Mouse (Mus musculus): ENCODE data around the gene Gm14295. TPM values are rescaled to one million over a fixed set of nuclear protein-coding genes. Genes with fewer than 3 reads are reported as not detected.
A peak's percentile ranks its signal among the peaks of the same experiment; 100 is the strongest.
"Not testable (repeated sequence)": the region's sequence is repeated elsewhere in the genome, so short reads cannot be mapped to it uniquely, and the experiment has no call there.

Gm14295 gene
- polyA plus RNA-seq (2014; fragmentation: Nextera tagmentation; extraction: Ambion mirVana), result 20.7 and 25.8 TPM in 2 replicates

- H3K27ac ChIP-seq (replicated peaks; ENCODE audit: low read depth, low read length); H3K4me1 ChIP-seq (ENCODE audit: control insufficient read depth, insufficient read depth, low read length); DNase-seq (ENCODE audit: low spot score); H3K36me3 ChIP-seq (ENCODE audit: control insufficient read depth, insufficient read depth, low read length); ATAC-seq (ENCODE audit: low read depth); H3K9me3 ChIP-seq (ENCODE audit: control insufficient read depth, low read length); H3K27me3 ChIP-seq (replicated peaks; ENCODE audit: control insufficient read depth, insufficient read depth, low read length): not testable (repeated sequence)
- peak within 1 kb of the TSS; percentile 37 for H3K4me3 ChIP-seq (ENCODE audit: low read depth, low read length)
- H3K4me2 ChIP-seq (ENCODE audit: low read depth, low read length), result peak within 1 kb of the TSS; percentile 37
- WGBS, result no CpG with 5 or more reads among the region's 6 CpGs
- peak within 1 kb of the TSS; percentile 49; the same call in 1 of the 2 replicates for H3K9ac ChIP-seq (ENCODE audit: low read depth, low read length)
Observed at GRCm38 (mm10) chr2:176798312-176798711, at the start of gene Gm14295. Gm14295 (plus strand) TSS chr2:176798612.

DNA sequence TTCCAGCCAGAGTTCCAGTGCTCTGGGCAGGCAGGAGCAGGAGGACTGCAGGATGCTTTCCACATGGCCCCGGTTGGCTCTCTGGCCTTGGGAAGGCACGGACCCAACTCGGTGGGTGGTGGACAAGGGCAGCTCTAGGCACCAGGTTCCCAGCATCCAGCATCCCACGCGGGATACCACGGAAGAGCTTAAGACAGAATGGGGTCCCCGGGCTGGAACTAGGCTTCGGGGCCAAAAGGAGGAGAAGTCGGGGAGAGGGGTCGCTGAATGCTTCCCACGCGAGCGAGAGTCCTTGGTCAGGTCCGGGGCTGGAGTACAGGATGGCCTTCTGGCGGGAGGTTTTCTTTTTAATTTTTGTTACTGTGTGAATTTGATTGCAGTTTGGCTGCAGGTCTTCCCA lies 373 bp downstream of the Gm14295 start:
- not testable (repeated sequence) for H3K27me3 ChIP-seq (replicated peaks; ENCODE audit: control insufficient read depth, insufficient read depth, low read length); H3K27ac ChIP-seq (replicated peaks; ENCODE audit: low read depth, low read length); H3K36me3 ChIP-seq (ENCODE audit: control insufficient read depth, insufficient read depth, low read length); ATAC-seq (ENCODE audit: low read depth); H3K4me1 ChIP-seq (ENCODE audit: control insufficient read depth, insufficient read depth, low read length); DNase-seq (ENCODE audit: low spot score); H3K9me3 ChIP-seq (ENCODE audit: control insufficient read depth, low read length)
- Histone ChIP-seq H3K9ac (ENCODE audit: low read depth, low read length) (peak overlapping the region; percentile 49; the same call in 1 of the 2 replicates), H3K4me3 (ENCODE audit: low read depth, low read length) (peak overlapping the region; percentile 37), H3K4me2 (ENCODE audit: low read depth, low read length) (peak overlapping the region; percentile 37)
- WGBS, result 20% methylated on average over 12 of the region's 15 CpGs

GRCm38 (mm10) chr2:176830840-176831239 lies 32.4 kb downstream of the Gm14295 start, which contains the start of gene Gm14408:
Gm14408 (plus strand) TSS chr2:176831140.
- not testable (repeated sequence) for H3K27ac ChIP-seq (replicated peaks; ENCODE audit: low read depth, low read length); H3K36me3 ChIP-seq (ENCODE audit: control insufficient read depth, insufficient read depth, low read length); H3K9me3 ChIP-seq (ENCODE audit: control insufficient read depth, low read length); DNase-seq (ENCODE audit: low spot score); H3K4me2 ChIP-seq (ENCODE audit: low read depth, low read length); H3K27me3 ChIP-seq (replicated peaks; ENCODE audit: control insufficient read depth, insufficient read depth, low read length); H3K4me3 ChIP-seq (ENCODE audit: low read depth, low read length); ATAC-seq (ENCODE audit: low read depth); H3K4me1 ChIP-seq (ENCODE audit: control insufficient read depth, insufficient read depth, low read length); H3K9ac ChIP-seq (ENCODE audit: low read depth, low read length)
- 83% methylated on average over 1 of the region's 3 CpGs for WGBS

Other genes starting within 250 kb of the Gm14295 start
- gene Gm14308, start 162.3 kb upstream of the Gm14295 start, polyA plus RNA-seq (2014; fragmentation: Nextera tagmentation; extraction: Ambion mirVana), result 13.2 and 23.0 TPM in 2 replicates
- 9.8 and 11.2 TPM in 2 replicates for gene Zfp973, start 128.1 kb upstream of the Gm14295 start, polyA plus RNA-seq (2014; fragmentation: Nextera tagmentation; extraction: Ambion mirVana)
- 35.6 and 36.4 TPM in 2 replicates for gene Gm14305, start 90.3 kb upstream of the Gm14295 start, polyA plus RNA-seq (2014; fragmentation: Nextera tagmentation; extraction: Ambion mirVana)
- gene Gm14408, start 32.5 kb downstream of the Gm14295 start, polyA plus RNA-seq (2014; fragmentation: Nextera tagmentation; extraction: Ambion mirVana), result not detected in 2 replicates
- 7.8 and 9.1 TPM in 2 replicates for gene Gm14296, start 129.2 kb downstream of the Gm14295 start, polyA plus RNA-seq (2014; fragmentation: Nextera tagmentation; extraction: Ambion mirVana)
- 11.4 and 15.4 TPM in 2 replicates for gene Gm14419, start 202.3 kb downstream of the Gm14295 start, polyA plus RNA-seq (2014; fragmentation: Nextera tagmentation; extraction: Ambion mirVana)